Mouse (Mus musculus): ENCODE results near the gene B4galt4.
"Not testable (repeated sequence)": the region's sequence is repeated elsewhere in the genome, so short reads cannot be mapped to it uniquely, and the experiment has no call there.

Gene B4galt4

DNA sequence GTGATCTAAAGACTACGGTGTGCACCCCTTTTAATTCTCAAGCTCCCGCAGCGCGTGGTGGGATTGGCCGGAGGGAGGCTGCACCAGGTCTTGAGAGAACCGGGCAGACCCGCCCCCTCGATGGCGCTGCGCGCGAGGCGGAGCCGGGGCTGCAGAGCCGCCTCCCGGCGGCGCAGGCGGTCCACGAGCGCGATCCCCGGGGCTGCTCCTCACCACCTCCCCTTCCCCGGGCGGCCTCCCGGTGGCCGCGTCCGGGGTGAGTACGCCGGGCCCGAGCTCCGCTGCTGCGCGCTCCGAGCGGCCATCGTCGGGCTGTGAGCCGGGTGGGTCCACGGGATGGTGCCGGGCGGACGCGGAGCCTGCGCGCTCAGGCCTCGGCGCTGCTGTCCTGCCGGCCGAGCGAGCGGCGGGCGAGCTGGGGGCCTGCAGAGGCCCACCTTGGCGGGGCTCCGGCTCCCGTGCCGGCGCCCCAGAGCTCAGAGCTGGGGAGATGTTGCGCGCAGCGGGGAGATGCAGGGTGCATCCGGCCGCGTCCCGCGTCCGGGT lies at the start of gene B4galt4:
TSS of gene B4galt4 (plus strand) at position 152 of the 546 bp plus-strand sequence.
- in situ Hi-C loops (cut with MboI; ENCODE audit: unreplicated experiment in 2 of 2), result loop anchor here in 1 of 2 experiments (25.0 kb wide), 1 partner anchor 655 kb away; the partner anchor contains the start of gene Gsk3b

DNA sequence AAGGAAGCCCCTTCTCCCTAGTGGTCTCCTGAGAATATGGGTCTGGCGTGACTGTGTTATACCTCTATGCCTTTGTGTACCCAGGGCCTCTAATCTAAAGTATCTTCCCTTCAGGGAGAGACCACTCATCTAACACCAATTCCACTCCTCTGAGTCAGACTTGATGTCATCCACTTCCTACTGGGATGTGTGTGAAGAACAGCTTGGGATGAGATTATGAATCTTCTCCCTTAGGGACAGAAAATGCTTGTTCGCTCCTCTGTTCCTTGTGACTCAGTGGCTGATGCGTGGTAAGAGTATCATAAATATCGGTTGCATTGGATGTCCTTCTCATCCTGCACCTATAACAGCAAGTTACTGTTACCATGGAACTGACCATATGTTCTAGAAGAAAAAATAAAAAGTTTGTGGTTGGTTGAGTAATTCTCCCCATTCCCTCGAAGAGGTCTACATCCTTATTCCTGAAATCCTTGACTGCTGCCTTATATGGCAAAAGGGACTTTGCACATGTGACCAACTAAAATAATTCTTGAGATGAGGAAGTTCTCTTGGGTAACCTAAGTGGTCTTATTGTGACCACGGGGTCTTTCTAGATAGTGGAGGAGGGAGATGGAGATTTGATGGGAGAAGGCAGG lies 47.0 kb upstream of the B4galt4 start:
- in situ Hi-C loops (cut with MboI; ENCODE audit: unreplicated experiment in 2 of 2), result no loop called here

DNA sequence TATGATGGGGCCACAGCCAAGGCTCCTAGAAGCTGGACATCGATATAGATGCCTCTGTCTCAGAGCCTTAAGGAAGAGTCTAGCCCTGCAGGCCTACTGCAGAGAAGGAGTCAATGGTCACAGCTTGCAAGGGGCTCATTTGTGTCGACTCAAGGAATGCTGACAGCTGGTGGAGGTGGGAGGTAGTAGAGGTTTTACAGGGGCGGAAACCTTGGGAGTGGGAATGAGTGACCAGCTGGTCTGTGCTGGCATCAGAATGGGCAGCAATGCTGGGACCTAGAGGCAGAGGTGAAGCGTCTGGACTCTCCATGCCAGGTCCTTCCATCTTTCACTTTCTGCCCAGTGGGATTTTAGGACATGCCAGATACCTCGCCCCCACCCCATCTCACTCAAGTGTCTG lies 46.5 kb upstream of the B4galt4 start:
- in situ Hi-C loops (cut with MboI; ENCODE audit: unreplicated experiment in 2 of 2), result no loop called here

DNA sequence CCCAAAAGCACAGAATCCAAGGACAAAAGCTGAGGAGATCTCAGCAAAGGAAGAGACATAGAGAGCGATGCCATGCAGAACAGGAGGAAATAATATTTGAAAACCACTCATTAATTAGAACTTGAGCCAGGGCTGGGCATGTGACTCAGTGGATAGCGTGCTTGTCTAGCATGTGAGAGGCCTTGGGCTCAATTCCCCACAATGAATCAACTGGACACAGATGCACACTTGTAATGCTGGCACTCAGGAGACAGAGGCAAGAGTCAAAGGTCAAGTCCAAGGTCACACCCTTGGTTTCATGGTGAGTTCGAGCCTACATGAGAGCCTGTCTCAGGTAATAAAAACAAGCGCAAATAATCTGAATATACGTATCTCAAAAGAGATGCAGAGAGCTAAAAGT lies 44.5 kb upstream of the B4galt4 start:
- in situ Hi-C loops (cut with MboI; ENCODE audit: unreplicated experiment in 2 of 2), result no loop called here

DNA sequence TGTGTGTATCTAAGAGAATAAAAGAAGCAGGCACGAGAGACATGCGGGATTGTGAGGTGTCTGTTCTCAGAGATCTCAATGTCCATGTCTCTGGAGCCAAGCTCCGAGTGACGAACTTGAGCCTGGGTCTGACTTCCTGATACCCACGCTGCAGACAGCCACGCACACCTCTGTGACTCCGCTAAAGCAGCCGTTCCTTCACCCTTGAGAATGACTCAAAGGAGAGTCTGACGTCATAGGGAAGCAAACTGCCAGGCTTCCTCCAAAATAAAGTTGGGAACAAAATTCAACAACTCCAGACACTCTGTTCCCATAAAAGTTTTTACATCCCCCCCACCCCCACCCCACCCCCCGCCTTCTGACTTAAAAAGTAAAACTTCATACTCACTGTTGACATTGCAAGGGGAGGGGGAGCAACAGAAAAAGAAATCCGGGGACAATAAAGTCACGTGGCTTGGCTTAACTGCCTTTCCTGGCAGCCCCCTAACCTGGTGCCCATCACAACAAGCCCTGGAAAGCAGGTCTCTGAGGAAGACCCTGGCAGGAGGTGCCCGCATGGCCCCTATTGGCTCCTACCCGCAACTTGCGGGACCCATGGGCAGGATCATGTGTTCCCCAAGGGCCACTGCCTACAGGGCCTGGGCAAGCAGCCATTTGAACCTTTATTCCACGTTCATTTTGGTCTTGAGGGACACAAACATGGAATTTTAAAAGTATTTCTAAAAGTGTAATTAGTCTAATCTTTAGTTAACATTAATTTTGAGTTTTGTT lies 41.5 kb upstream of the B4galt4 start:
- in situ Hi-C loops (cut with MboI; ENCODE audit: unreplicated experiment in 2 of 2), result loop anchor here in 1 of 2 experiments (10.0 kb wide), 1 partner anchor 66 kb away; no protein-coding TSS in a partner anchor

DNA sequence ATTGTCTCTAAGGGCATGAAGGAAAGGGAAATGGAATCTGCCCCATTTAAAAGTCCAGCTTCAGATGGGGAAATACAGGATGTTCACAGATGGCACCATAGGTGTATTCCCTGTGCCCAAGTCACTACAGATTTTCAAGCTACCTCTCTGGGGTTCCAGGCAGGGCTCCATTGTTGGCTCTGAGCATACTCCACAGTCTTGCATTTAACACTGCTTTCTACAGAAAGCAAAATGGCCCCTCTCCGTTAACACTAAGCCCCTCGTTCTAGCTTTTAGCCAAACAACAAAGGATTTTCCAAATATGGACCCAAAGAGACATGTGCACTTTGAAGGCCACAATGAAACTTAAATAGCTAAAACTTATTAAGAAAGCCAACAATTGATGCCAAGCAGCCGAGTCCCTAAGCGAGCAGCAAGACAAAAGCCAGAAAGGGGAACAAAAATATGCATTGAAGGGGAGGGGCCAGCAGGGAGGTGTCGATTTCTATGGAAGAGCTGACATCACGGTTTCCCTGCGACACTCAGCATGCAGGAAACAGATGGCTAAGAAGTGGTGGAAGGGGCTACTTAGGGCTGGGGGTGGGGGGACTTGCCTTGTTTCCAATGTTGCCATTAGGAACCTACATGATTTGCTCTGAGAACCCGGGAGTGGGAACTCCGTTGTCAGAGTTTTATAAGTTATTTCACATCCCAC lies 40.4 kb upstream of the B4galt4 start:
- in situ Hi-C loops (cut with MboI; ENCODE audit: unreplicated experiment in 2 of 2), result loop anchor here in 1 of 2 experiments (10.0 kb wide), 1 partner anchor 67 kb away; no protein-coding TSS in a partner anchor

DNA sequence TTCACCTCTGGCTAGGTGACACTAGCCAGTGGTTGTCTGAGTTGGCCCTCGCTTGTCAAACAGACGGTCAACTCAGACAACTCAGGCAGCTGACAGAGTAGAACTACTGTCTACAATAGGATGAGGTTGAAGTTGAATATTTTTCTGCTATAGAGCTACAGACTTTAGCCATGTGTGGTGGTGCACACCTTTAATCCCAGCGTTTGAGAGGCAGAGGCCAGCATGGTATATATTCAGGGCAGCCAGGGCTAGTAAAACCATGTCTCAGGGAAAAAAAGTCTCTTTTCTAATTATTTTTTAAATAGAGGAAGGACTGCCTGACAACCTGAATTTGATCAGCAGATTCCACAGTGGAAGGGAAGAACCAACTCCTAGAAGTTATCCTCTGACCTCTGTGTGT lies 39.7 kb upstream of the B4galt4 start:
- in situ Hi-C loops (cut with MboI; ENCODE audit: unreplicated experiment in 2 of 2), result loop anchor here in 1 of 2 experiments (10.0 kb wide), 1 partner anchor 68 kb away; no protein-coding TSS in a partner anchor

DNA sequence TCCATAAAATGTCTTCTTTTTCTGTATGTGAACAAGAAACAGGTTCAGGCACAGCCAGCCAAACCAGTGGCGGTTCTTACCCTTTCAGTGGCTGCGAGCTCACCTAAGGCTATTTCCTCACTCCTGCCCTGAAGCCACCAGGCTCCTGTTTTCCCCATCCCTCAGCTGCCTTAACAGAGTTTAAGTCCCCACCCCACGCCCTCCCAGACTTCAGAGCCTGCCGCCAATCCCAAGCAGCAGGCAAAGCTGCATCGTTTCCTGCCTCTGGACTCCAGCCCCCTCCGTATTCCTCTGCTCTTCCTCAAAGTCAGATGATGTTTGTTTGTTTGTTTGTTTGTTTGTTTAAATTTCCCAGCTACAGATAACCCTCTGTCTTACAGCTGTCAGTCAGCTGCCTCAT lies 38.6 kb upstream of the B4galt4 start:
- in situ Hi-C loops (cut with MboI; ENCODE audit: unreplicated experiment in 2 of 2), result loop anchor here in 1 of 2 experiments (10.0 kb wide), 1 partner anchor 69 kb away; no protein-coding TSS in a partner anchor

DNA sequence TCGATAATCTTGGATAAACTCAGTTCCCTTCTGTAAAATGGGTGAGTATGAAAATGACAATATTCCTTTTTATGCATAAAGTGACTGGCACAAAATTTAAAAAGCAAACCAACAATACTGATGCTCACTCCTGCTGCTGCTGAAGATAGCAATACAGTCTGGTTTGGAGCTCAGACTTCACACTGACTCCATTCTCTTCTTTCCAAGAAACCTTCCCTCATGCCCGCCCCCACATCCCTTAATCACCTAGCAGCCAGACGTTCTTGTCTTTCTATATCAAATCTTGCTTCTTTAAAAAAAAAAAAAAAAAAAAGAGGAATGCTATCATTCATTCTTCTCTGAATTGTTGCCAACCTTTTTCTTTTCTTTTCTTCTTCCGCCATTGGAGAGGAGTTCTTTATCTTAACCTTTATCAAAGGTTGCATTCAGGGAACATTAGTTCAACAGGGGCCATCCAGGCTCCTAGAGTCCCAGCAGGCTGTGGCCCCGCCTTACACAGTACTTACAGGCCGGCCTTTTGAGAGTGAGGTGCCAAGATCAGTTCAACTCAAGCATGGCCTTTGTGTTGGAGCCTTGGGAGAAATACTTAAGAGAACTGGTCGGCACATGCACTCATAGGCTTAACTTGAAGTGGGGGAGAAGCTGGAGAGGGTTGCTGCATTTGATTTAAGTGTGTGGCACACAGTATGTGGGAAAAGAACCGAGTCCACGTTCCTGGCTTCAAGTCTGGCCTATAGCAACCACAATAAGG lies 36.4 kb upstream of the B4galt4 start:
- in situ Hi-C loops (cut with MboI; ENCODE audit: unreplicated experiment in 2 of 2), result loop anchor here in 1 of 2 experiments (10.0 kb wide), 1 partner anchor 71 kb away; no protein-coding TSS in a partner anchor

DNA sequence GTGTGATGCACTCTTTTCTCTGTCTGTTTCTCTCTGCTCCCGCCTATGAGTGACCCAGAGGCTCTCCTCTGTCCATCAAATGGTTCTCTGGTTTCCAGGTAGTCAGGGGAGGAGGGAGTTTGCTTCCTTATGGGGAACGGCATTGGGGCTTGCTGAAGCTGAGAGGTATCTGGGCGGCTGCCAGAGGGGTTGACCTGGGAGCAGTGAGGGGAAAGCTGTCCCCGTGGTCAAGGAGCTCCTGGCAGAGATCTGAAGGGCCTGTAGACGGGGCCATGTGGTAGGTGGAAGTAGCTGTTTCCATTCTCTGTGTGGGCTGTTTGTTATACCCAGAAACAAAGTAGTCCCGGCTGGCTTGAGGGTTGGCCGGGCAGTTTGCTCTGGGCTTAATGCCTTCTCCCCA lies 35.3 kb upstream of the B4galt4 start:
- in situ Hi-C loops (cut with MboI; ENCODE audit: unreplicated experiment in 2 of 2), result loop anchor here in 1 of 2 experiments (10.0 kb wide), 1 partner anchor 72 kb away; no protein-coding TSS in a partner anchor

DNA sequence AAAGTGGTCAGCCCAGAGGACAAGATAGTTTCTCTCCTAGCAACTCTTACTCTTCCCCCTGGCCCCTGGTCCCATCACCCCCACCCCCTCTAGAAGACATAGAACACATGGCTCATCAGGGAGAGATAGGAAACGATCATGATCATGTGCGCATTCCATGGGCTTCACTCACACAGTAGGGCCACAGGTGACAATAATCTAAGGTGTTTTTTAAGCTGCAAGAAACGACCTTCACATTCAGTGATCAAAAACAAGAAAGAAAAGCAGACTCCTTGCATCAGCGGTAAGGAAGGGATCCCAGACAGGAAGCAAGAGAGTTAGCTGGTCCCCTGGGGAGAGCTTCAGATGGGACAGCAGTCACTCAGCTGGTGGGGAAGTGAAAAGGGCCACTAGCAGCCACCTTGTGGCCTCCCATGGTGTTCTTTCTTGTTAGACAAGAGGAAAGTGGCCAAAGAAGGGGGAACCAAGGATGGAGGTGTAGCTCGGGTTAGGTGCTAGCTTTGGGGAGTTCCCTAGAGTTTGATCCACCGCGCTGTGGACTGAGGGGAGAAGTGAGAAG lies 33.0 kb upstream of the B4galt4 start:
- in situ Hi-C loops (cut with MboI; ENCODE audit: unreplicated experiment in 2 of 2), result loop anchor here in 1 of 2 experiments (10.0 kb wide), 1 partner anchor 74 kb away; no protein-coding TSS in a partner anchor

DNA sequence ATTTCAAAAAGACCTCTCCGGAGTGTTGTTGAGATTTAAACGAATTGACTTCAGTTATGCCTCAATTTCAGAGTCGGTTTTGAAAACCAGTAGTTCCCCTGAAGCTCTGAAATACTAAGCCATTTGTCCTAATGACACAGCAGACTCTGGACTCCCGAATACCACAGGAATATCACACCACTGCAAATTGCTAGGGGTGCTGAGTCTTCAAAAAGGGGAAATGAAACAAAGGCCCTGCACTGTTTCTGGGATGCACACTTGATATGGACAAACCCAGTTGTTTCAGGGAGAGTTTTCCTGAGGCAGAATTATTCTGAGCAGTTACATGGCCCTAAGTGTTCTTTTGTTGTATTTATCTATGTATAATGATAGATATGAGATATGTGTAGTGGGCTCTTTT lies 30.8 kb upstream of the B4galt4 start:
- in situ Hi-C loops (cut with MboI; ENCODE audit: unreplicated experiment in 2 of 2), result no loop called here

DNA sequence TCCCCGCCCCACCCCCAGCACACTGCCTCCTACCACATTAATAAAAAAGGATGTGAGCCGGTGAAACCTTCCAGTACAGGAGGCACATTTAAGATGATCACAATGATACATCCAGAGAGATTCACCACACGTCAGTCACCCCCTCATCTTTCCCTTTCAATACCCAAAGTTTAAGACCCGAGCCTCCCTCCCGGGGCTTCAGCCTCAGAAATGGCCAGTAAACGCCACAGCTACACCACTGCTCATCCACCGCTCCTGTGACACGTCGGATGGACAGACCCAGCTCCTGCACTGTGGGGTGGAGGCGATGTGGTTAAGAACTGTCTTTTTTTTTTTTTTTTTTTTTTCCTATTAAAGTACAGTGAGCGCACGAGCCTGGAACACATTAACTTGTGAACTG lies 30.0 kb upstream of the B4galt4 start:
- in situ Hi-C loops (cut with MboI; ENCODE audit: unreplicated experiment in 2 of 2), result no loop called here

DNA sequence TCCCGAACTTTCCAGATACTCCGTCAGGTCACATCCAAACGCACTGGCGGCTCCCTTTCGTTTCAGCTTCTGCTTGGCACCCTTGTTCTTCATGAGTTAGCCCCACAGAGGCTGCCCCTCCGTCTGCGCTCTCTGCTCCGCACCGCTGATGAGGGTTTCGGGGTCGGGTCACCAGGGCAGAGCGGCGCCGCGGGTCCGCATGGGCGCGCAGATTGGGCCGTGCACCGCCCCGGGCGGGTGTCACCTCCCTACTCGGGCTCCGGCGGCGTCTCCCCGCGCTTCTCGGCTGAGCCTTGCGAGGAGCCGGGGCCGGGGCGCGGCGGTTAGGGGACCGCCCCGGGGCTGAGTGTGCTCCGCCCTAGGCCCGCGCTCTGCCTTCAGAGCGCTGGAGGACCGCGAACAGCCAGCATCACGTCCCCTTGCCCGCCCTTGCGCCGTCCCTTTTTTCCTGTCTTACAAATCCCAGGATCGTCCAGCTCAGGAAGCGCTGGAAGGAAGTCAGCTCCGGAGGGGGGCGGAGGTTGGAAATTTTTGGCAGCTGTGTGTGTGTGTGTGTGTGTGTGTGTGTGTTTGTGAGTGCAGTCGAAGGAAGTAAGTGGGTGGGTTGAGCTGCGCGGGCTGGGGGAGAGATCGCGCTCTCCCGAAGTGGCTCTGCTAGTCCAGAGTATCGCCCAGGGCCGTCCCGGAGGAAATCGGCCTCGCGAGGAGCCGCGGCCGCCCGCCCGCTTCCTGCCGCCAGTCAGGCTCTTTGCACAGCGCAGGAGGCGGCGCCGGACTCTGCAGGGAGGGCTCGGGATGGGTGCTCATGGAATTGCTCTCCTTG lies 29.3 kb upstream of the B4galt4 start, which contains the start of gene Arhgap31:
TSS of gene Arhgap31 (minus strand) at position 694 of the 823 bp plus-strand sequence.
- in situ Hi-C loops (cut with MboI; ENCODE audit: unreplicated experiment in 2 of 2), result no loop called here

DNA sequence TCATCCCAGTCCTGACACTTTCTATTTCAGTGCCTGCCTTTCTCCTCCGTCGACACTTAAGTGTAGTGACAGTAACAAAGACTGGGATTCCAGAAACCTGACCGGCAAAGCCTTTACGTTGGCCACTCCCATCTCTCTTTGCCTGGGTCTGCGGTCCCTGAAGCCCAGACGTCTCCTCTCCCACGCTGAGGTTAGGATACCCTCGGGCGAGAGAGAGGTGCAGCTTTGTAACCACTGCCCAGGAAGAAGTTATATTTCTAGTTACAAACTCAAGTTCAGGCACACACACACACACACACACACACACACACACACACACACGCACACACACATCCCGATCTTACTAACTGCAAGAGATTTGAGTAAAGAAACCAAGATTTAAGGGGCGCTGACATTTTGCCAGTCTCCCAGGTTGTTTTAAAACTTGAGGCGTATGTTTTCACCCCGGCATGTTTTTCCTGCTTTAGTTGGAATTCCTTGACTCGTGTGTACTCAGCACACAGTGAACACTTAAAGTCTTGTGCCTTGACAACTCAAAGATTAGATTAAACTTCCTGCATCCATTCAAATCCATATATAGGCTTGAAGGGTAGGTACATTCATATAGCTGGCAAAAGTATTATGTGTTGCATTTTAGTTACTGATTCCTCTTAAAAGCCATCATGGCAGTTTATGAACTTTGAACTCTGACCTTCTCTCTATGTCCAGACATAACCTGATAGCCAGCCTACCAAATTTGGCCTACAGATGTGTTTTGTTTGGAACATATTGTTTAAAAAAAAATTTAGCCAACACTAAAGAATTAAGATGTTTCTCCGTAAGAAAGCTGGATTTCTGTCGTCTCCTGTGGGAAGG lies 28.4 kb upstream of the B4galt4 start:
- in situ Hi-C loops (cut with MboI; ENCODE audit: unreplicated experiment in 2 of 2), result no loop called here

DNA sequence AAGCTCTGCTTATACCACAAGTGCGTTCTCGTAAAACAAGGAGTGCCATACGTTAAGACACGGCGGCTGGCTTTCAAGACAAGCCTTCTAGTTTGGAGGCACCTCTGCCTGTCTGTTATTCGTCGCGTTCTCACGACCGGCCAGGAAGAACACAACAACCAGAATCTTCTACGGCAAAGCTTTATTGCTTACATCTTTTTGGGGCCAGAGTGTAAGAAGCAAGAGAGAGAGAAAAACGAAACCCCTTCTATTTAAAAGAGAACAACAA lies 27.9 kb upstream of the B4galt4 start:
- in situ Hi-C loops (cut with MboI; ENCODE audit: unreplicated experiment in 2 of 2), result not testable (repeated sequence)

DNA sequence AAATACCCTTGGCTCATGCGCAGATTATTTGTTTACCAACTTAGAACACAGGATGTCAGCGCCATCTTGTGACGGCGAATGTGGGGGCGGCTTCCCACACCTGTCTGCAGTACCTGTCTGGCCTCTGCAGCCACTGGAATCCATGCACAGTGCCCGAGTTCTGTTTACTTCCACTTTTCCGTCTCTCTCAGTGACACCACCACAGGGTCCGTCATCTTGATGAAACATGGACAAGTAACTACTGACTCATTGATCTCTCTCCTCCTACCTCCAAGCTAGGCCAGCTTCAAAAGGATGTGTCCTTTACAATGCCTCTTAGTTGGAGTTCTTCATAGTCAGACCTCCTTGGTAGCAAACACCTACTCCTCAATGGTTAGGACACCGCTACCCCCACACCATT lies 20.7 kb upstream of the B4galt4 start:
- in situ Hi-C loops (cut with MboI; ENCODE audit: unreplicated experiment in 2 of 2), result loop anchor here (10.0 kb wide), 3 partner anchors 97 to 377 kb away; partner anchors contain the start of genes Cox17 (in 1 of the 2), Gm21987 (in 1 of the 2) and Maats1 (in 1 of the 2)

DNA sequence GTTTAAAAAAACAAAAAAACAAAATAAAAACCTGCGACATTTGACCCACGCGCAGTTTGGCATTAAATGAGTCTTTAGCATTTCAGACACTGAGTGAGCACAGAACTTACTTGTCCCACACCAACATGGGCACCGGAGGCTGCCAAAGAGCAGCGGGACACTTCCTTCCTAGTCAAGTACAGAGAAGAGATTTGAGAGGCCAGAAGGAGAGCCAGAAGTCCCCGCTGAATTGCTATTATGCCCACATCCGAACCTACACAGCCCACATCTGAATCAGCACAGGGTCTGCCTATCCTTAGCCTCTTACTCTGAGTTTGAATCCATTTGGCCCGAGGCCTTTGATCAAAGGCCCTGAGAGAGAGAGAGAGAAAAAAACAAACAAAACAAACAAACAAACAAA lies 17.8 kb upstream of the B4galt4 start:
- in situ Hi-C loops (cut with MboI; ENCODE audit: unreplicated experiment in 2 of 2), result loop anchor here (10.0 kb wide), 3 partner anchors 99 to 379 kb away; partner anchors contain the start of genes Cox17 (in 1 of the 2), Gm21987 (in 1 of the 2) and Maats1 (in 1 of the 2)

Data from v-Abl transformed pro-B cells (cell line).